Mouse (Mus musculus): ENCODE data around the gene Mdm1.

- TF ChIP-seq POLR2AphosphoS2 (IDR thresholded peaks at IDR 0.05; ENCODE audit: insufficient read length, low read depth) (no peak), POLR2A (IDR thresholded peaks at IDR 0.05; ENCODE audit: insufficient read length, low read depth) (no peak), E2F4 (IDR thresholded peaks at IDR 0.05; ENCODE audit: insufficient read depth) (no peak), MAX (IDR thresholded peaks at IDR 0.05; ENCODE audit: low read depth) (no peak), REST (IDR thresholded peaks at IDR 0.05; ENCODE audit: insufficient read depth, insufficient read length) (no peak), MYOG (IDR thresholded peaks at IDR 0.05; ENCODE audit: control insufficient read depth in 1 of 3, insufficient read depth in 1 of 3, insufficient read length in 2 of 3, low read depth in 2 of 3) (no peak)
Measured at GRCm38 (mm10) chr10:118132993-118133392, 8.6 kb upstream of the Mdm1 start.

Data from myocyte (in vitro differentiated cells).